In genomic region chr2:157310963-157311637, GRCm38 (mm10) we compare ENCODE assay signal across 30 mouse cellular contexts. TPM values are rescaled to one million over a fixed set of nuclear protein-coding genes. Genes with fewer than 3 reads are reported as not detected.
"Had no signal": no experiment of that assay in that cellular context is flagged by ENCODE, and none has a peak within 500 bp of the region (broad histone marks: within the 10 kb centered on the region; RNA-seq: fewer than 3 reads in every experiment).

No protein-coding gene starts in this region.

- H3K27me3 ChIP-seq: kidney, embryonic 15.5 days; limb, embryonic 15.5 days; liver, embryonic 12.5 days; liver, embryonic 15.5 days; lung, embryonic 15.5 days; neural tube, embryonic 13.5 days; stomach, embryonic 15.5 days had no signal

- H3K4me1 ChIP-seq: liver, embryonic 15.5 days had no signal

- ATAC-seq: liver, embryonic 12.5 days; midbrain, embryonic 16.5 days had no signal

- H3K4me3 ChIP-seq: kidney, embryonic 15.5 days; left cerebral cortex, adult 2 months; limb, embryonic 15.5 days; liver, embryonic 12.5 days; liver, embryonic 15.5 days; lung, embryonic 15.5 days; myocyte; neural tube, embryonic 13.5 days; stomach, embryonic 15.5 days had no signal

- H3K4me2 ChIP-seq: kidney, embryonic 15.5 days; limb, embryonic 15.5 days; liver, embryonic 12.5 days; liver, embryonic 15.5 days; lung, embryonic 15.5 days; midbrain, embryonic 11.5 days; neural tube, embryonic 13.5 days; stomach, embryonic 15.5 days had no signal

- H3K9me3 ChIP-seq: kidney, embryonic 15.5 days; limb, embryonic 15.5 days; liver, embryonic 12.5 days; liver, embryonic 15.5 days; lung, embryonic 15.5 days; neural tube, embryonic 13.5 days; stomach, embryonic 15.5 days had no signal

- H3K9ac ChIP-seq: kidney, embryonic 15.5 days; limb, embryonic 15.5 days; liver, embryonic 12.5 days; liver, embryonic 15.5 days; lung, embryonic 15.5 days; neural tube, embryonic 13.5 days; stomach, embryonic 15.5 days had no signal

- H3K27ac ChIP-seq: kidney, embryonic 15.5 days; left cerebral cortex, adult 2 months; limb, embryonic 15.5 days; liver, embryonic 12.5 days; liver, embryonic 15.5 days; lung, embryonic 15.5 days; neural tube, embryonic 13.5 days; stomach, embryonic 15.5 days had no signal

- DNase-seq: kidney, adult 8-10 months; kidney, postnatal 10 days; kidney, postnatal 36 days; layer of hippocampus, postnatal 36 days; lung, adult 18-20 months; lung, postnatal 10 days; lung, postnatal 4 days; retina, postnatal 1 day; right cerebral cortex, postnatal 25 days; spleen, adult 18-20 months; thymus, postnatal 25 days had no signal

RNA-seq across cellular contexts. Expression of gene Mroh8, which starts 31.8 kb away (rescaled TPM):
- total RNA-seq: megakaryocyte-erythroid progenitor cell, adult 5-6 weeks; monocyte, adult 5-6 weeks; neutrophil, adult 5-6 weeks had no signal

RNA-seq across cellular contexts. Expression of gene Ghrh, which starts 36.2 kb away (rescaled TPM):
- total RNA-seq: layer of hippocampus, adult 8-10 months; layer of hippocampus, postnatal 10 days; layer of hippocampus, postnatal 36 days; left cerebral cortex, adult 2 months; left cerebral cortex, postnatal 10 days; left cerebral cortex, postnatal 36 days; megakaryocyte progenitor cell, adult 5-6 weeks; megakaryocyte-erythroid progenitor cell, adult 5-6 weeks; monocyte, adult 5-6 weeks; neutrophil, adult 5-6 weeks had no signal
- polyA plus RNA-seq: limb, embryonic 15.5 days; liver, embryonic 12.5 days; lung, embryonic 15.5 days; myocyte had no signal
